Mouse (Mus musculus): ENCODE data around the gene Eif4g1. TPM values are rescaled to one million over a fixed set of nuclear protein-coding genes. Genes with fewer than 3 reads are reported as not detected.

The Eif4g1 gene
- polyA plus RNA-seq, 1 experiment from 2014 or later: 146 TPM

DNA sequence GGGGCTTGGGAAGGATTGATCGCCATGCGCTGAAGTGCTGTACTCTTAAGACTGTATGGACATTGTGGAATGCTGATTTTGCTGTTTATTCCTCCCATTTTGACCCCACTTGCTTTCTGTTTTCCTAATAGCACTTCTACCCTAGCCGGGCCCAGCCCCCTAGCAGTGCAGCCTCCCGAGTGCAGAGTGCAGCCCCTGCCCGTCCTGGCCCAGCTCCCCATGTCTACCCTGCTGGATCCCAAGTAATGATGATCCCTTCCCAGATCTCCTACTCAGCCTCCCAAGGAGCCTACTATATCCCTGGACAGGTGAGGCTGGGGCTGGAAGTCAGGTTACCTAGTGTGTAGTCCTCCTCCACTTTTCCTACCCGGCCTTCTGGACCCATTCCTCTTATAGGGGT, 7.1 kb downstream of the Eif4g1 start:
- Histone ChIP-seq H3K27ac (no peak overlapping the region), H3K4me1 (peaks cover 23% of the 10 kb centered on the region), H3K36me3 (replicated peaks) (peaks cover 34% of the 10 kb centered on the region), H3K27me3 (replicated peaks) (no peaks in the 10 kb centered on the region), H3K4me2 (no peak overlapping the region), H3K4me3 (no peak overlapping the region), H3K9ac (no peak overlapping the region), H3K9me3 (no peaks in the 10 kb centered on the region)
- ATAC-seq (replicated peaks): no peak
- WGBS: 91% methylated on average over 6 of the region's 6 CpGs

DNA sequence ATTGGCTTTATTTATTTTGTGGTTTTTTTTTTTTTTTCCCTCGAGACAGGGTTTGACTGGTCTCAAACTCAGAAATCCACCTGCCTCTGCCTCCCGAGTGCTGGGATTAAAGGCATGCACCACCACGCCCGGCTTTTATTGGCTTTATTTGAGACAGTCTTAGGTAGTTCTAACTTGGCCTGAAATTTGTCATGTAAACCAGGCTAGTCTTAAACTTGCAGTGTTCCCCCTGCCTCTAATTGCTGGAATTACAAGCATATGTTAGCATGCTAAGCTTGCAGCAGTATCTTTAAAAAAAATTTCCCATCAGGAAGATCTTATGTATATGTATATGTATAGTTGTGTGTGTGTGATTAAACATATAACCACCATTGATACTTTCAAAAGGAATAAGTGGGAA, 8.6 kb downstream of the Eif4g1 start:
- peaks cover 49% of the 10 kb centered on the region for H3K36me3 ChIP-seq (replicated peaks)
- no peak overlapping the region for H3K9ac ChIP-seq
- H3K4me2 ChIP-seq: no peak overlapping the region
- no peak overlapping the region for H3K27ac ChIP-seq
- no peak for ATAC-seq (replicated peaks)
- no peaks in the 10 kb centered on the region for H3K9me3 ChIP-seq
- no peak overlapping the region for H3K4me3 ChIP-seq
- peaks cover 23% of the 10 kb centered on the region for H3K4me1 ChIP-seq
- WGBS: 89% methylated on average over 4 of the region's 4 CpGs
- H3K27me3 ChIP-seq (replicated peaks): no peaks in the 10 kb centered on the region

DNA sequence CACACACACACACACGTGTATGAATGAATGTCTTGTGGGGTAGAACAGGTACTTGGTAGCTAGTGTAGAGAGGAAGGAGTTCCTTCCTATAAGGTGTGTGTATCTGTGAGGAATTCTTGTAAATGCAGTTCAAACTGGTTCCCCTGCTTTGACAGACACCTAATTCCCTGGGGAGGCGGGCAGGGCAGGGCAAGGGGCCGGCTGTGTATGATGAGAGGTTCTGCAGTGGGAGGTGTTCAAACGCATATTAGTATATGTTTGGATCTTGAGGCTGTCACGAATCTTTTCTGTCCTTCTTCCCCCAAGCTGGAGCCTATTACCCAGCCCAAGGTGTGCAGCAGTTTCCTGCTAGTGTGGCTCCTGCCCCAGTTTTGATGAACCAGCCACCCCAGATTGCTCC, 9.3 kb downstream of the Eif4g1 start:
- ATAC-seq (replicated peaks): no peak
- Histone ChIP-seq H3K4me2 (no peak overlapping the region), H3K27ac (no peak overlapping the region), H3K9ac (no peak overlapping the region), H3K9me3 (no peaks in the 10 kb centered on the region), H3K36me3 (replicated peaks) (peaks cover 56% of the 10 kb centered on the region), H3K27me3 (replicated peaks) (no peaks in the 10 kb centered on the region), H3K4me1 (peaks cover 19% of the 10 kb centered on the region), H3K4me3 (no peak overlapping the region)
- WGBS: 91% methylated on average over 5 of the region's 5 CpGs

DNA sequence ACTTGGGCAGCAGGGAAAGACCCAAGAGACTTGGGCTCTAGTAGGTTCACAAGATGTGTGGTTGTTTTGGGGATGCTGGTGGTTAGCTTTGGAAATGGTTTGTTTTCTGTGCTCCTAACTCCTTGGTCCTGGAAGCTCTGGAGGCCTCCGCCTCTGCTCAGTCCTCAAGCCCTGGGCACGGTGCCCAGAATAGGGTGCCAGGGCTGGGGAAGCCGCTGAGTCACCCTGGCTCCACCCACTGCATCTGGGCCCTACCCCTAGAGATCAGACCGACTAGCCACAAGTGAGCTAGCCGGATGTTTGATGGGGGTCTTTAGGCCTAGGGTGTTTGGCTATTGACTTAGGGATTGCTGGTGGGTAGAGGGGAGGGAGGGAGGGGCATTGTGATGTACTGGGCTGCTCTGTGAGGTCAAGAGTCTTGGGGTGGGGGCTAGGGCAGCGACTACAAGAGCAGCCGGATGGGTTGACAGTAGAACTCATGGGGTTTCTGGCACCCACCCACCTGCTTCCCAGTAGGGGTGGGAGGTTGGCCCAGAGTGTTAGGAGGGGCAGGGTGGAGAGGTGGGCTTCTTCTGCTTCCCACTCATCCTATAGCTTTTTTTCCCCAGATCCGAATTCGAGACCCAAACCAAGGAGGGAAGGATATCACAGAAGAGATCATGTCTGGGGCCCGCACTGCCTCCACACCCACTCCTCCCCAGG, 10.0 kb downstream of the Eif4g1 start:
- ATAC-seq (replicated peaks): no peak
- H3K9ac ChIP-seq: no peak overlapping the region
- WGBS: 84% methylated on average over 10 of the region's 10 CpGs

DNA sequence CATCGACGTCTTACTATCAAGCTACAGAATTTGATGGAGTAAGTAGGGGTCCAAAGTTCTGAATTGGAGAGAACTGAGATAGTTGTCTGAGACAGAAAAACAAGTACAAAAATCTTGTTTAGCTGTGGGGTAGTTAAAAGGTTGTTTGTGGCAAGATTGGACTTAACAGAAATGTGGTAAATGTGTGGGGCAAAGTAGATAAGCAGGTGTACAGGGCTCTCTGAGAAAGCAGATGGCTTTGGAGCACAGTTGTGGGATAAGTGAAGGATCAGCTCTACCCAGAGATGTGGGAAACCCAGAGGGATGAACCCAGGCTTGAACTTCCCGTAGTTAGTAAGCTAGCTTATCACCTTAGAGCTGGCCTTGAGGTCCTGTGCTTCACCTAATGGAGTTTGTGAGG, 22.7 kb downstream of the Eif4g1 start:
- Histone ChIP-seq H3K4me2 (no peak overlapping the region), H3K4me3 (no peak overlapping the region), H3K27ac (no peak overlapping the region), H3K36me3 (replicated peaks) (peaks cover 46% of the 10 kb centered on the region), H3K4me1 (peaks cover 29% of the 10 kb centered on the region), H3K9me3 (no peaks in the 10 kb centered on the region), H3K27me3 (replicated peaks) (no peaks in the 10 kb centered on the region), H3K9ac (no peak overlapping the region)
- no peak for ATAC-seq (replicated peaks)
- 94% methylated on average over 3 of the region's 3 CpGs for WGBS

More for the DNA sequence above, 10.0 kb downstream of the Eif4g1 start:
- Histone ChIP-seq H3K4me1 (peaks cover 19% of the 10 kb centered on the region), H3K27ac (no peak overlapping the region), H3K9me3 (no peaks in the 10 kb centered on the region), H3K36me3 (replicated peaks) (peaks cover 61% of the 10 kb centered on the region), H3K4me3 (no peak overlapping the region), H3K27me3 (replicated peaks) (no peaks in the 10 kb centered on the region), H3K4me2 (no peak overlapping the region)

DNA sequence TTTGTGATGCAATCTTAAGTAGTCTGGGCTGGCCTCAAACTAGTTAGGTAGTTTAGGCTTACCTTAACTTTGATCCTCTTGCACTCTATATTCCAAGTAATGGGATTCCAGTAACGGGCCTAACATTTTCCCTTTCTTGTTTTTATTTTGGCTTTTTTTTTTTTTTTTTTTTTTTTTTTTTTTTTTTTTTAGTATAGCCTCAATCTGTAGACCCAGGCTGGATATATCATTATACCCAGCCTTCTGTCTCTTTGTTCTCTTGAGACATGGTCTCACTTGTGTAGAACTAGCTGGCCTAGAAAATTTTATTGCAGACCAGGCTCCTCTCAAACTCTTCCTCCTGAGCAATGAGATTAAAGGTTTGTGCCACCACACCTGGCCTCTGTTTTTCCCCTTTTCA, 23.5 kb downstream of the Eif4g1 start:
- Histone ChIP-seq H3K4me3 (no peak overlapping the region), H3K27ac (no peak overlapping the region), H3K36me3 (replicated peaks) (peaks cover 37% of the 10 kb centered on the region), H3K27me3 (replicated peaks) (no peaks in the 10 kb centered on the region), H3K9ac (no peak overlapping the region), H3K9me3 (no peaks in the 10 kb centered on the region), H3K4me1 (peaks cover 36% of the 10 kb centered on the region), H3K4me2 (no peak overlapping the region)
- no peak for ATAC-seq (replicated peaks)
- 88% methylated on average over 1 of the region's 1 CpGs for WGBS

DNA sequence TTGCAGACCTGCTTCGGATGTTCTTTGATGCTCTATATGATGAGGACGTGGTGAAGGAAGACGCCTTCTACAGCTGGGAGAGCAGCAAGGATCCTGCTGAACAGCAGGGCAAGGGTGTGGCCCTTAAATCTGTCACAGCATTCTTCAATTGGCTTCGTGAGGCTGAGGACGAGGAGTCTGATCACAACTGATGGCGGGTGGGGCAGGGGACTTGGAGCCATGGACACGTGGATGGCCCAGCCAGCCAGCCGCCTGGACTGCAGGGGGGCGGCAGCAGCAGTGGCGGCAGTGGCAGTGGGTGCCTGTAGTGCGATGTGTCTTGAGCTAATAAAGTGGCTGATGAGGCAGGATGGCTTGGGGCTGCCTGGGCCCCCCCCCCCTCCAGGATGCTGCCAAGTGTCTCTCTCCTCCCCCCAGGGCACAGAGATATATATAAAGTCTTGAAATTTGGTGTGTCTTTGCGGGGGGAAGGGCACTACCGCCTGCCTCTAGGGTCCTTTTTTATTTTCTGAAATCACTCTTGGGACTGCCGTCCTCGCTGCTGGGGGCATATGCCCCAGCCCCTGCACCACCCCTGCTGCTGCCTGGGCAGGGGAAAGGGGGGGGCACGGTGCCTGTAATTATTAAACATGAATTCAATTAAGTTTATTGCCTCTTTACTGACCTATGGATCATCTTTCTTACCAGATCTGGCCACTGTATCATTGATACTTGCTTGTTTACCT, 24.3 kb downstream of the Eif4g1 start:
- no peak for ATAC-seq (replicated peaks)
- Histone ChIP-seq H3K4me2 (peak overlapping the region; percentile 87), H3K9ac (peak overlapping the region; percentile 85; the same call in 1 of the 2 replicates), H3K4me3 (no peak overlapping the region), H3K36me3 (replicated peaks) (peaks cover 29% of the 10 kb centered on the region), H3K27ac (peak overlapping the region; percentile 98), H3K4me1 (peaks cover 42% of the 10 kb centered on the region), H3K9me3 (no peaks in the 10 kb centered on the region), H3K27me3 (replicated peaks) (no peaks in the 10 kb centered on the region)
- 39% methylated on average over 16 of the region's 16 CpGs for WGBS

DNA sequence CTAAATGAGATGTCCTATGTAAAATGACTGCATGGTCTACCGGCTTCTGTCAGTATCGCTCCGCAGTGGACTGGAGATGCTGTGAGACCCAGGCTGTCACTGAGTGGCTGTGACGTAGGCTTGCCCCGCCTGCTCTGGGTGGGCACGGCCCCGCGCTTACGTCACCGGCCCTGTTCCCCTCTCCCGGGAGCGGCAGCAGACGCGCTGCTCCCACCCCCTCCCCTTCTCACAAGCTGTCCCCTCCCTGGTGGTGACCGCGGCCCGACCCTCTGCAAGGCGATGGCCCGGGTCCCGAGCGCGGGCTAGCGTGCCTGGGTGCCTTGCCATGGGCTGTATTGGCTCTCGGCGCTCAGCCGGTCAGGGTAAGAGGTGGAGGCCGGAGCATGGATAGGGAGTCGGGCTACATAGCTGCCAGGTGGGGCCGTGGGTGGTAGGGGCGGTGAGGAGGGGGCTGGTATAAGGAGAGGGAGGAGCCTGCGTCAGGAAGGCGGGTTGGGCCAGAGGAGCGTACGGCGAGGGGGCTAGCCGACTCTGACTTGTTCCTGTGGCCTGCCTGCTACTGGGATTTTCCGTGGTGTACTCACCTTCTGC, 25.1 kb downstream of the Eif4g1 start, which contains the start of gene Fam131a:
Gene Fam131a (plus strand): TSS at position 131 of the 591 bp plus-strand sequence.
- Histone ChIP-seq H3K27me3 (replicated peaks) (no peaks in the 10 kb centered on the region), H3K4me1 (peaks cover 42% of the 10 kb centered on the region), H3K4me2 (peak within 1 kb of the TSS; percentile 87), H3K36me3 (replicated peaks) (peaks cover 23% of the 10 kb centered on the region), H3K9me3 (no peaks in the 10 kb centered on the region), H3K27ac (peak within 1 kb of the TSS; percentile 98), H3K9ac (peak within 1 kb of the TSS; percentile 85), H3K4me3 (peak within 1 kb of the TSS; percentile 75)
- peak; percentile 95 for ATAC-seq (replicated peaks)
- WGBS: under 1% methylated on average over 37 of the region's 37 CpGs

DNA sequence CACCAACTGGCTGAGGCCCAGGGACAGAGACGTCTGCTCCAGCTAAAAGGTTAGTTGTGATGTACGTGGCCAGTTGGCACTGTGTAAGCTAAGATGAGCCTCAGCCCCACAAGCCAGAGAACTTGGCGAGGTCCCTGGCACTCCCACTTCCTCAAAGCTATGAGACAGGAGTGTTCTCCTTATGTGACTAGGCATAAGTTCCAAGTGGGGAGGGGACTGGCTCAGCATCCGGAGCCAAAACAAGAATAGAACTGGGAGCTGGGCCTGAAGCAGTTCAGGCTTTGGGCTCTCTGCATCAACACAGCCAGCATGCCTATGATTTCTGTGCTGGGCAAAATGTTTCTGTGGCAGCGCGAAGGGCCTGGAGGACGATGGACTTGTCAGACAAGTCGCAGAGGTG, 26.7 kb downstream of the Eif4g1 start:
- Histone ChIP-seq H3K9ac (no peak overlapping the region), H3K27ac (peak overlapping the region; percentile 83), H3K4me3 (no peak overlapping the region), H3K9me3 (no peaks in the 10 kb centered on the region), H3K27me3 (replicated peaks) (no peaks in the 10 kb centered on the region), H3K36me3 (replicated peaks) (peaks cover 9% of the 10 kb centered on the region), H3K4me2 (peak overlapping the region; percentile 87), H3K4me1 (peaks cover 42% of the 10 kb centered on the region)
- WGBS: 77% methylated on average over 8 of the region's 8 CpGs
- no peak for ATAC-seq (replicated peaks)

DNA sequence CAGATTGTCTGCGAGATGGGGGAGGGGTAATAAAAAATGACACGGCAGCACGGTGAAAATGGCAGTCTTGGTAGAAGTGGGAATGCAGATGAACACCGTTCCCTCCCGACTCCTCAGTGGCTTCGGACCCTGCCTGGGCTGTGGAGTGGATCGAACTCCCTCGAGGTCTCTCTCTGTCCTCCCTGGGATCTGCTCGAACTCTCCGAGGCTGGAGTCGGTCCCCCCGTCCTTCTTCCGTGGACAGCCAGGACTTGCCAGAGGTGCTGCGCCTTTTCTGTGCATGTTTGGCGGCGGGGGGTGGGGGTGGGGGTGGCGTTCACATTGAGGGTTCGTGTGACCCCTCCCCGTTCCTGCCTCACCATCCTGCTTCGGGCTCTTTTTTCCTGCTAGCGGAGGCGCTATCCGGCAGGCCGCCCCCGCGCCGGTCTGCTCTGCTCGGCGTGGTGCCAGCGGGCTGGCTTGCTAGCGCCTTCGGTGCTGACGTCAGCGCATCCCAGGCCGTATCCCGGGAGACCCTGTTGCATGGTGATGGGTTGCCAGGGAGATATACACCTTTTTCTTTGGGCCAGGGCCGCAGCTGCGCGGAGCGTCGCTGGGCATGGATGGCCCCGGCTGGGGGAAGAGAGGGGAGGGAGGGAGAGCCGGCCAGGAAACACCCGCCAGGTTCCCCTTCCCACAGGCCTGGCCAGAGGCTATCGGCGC, 27.7 kb downstream of the Eif4g1 start:
- H3K9me3 ChIP-seq: no peaks in the 10 kb centered on the region
- H3K27me3 ChIP-seq (replicated peaks): no peaks in the 10 kb centered on the region
- peak overlapping the region; percentile 53 for H3K9ac ChIP-seq
- H3K36me3 ChIP-seq (replicated peaks): peaks cover 7% of the 10 kb centered on the region
- peak overlapping the region; percentile 46 for H3K4me3 ChIP-seq
- ATAC-seq (replicated peaks): peak; percentile 85
- peaks cover 46% of the 10 kb centered on the region for H3K4me1 ChIP-seq
- H3K4me2 ChIP-seq: peak overlapping the region; percentile 87
- under 1% methylated on average over 46 of the region's 46 CpGs for WGBS
- peak overlapping the region; percentile 83 for H3K27ac ChIP-seq

DNA sequence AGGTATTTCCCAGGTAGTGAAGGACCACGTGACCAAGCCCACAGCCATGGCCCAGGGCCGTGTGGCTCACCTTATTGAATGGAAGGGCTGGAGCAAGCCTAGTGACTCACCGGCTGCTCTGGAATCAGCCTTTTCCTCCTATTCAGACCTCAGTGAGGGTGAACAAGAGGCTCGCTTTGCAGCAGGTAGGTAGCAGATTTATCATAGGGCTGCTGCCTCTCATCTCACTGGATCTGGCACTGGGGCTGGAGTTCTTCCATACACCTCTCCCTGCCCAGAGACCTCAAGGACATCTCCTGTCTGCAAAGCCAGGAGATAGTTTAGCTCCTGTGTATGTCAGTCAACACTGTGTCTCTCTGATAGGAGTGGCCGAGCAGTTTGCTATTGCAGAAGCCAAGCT, 31.2 kb downstream of the Eif4g1 start:
- Histone ChIP-seq H3K4me2 (no peak overlapping the region), H3K36me3 (replicated peaks) (peaks cover 10% of the 10 kb centered on the region), H3K27ac (no peak overlapping the region), H3K9me3 (no peaks in the 10 kb centered on the region), H3K4me3 (no peak overlapping the region), H3K9ac (no peak overlapping the region), H3K4me1 (peaks cover 45% of the 10 kb centered on the region), H3K27me3 (replicated peaks) (no peaks in the 10 kb centered on the region)
- ATAC-seq (replicated peaks): no peak
- 88% methylated on average over 5 of the region's 5 CpGs for WGBS

DNA sequence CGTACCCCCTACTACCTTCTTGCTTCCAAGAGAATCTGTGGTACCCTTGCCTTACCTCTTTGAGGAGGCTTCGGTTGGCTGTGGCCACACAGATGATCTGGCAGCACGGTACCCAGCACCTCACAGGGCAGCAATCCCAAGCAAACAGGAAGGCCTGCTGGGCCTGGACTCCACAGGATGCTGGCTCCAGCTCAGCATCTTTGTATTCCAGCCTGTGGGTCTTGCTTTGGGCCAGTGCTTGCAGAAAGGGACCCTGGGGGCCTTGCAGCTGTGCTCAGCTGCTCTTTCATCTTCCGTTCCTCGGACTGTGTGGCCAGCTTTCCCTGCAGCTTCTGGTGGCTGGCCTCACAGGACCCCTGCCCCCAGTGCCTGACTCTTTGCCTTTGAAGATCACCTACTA, 31.9 kb downstream of the Eif4g1 start:
- no peak for ATAC-seq (replicated peaks)
- H3K4me2 ChIP-seq: no peak overlapping the region
- H3K36me3 ChIP-seq (replicated peaks): peaks cover 10% of the 10 kb centered on the region
- 0 out of 2 replicates have a peak overlapping the region, but pooled peaks have one; percentile 9 for H3K27ac ChIP-seq
- H3K4me1 ChIP-seq: peaks cover 39% of the 10 kb centered on the region
- no peaks in the 10 kb centered on the region for H3K9me3 ChIP-seq
- 36% methylated on average over 5 of the region's 5 CpGs for WGBS
- no peaks in the 10 kb centered on the region for H3K27me3 ChIP-seq (replicated peaks)
- no peak overlapping the region for H3K9ac ChIP-seq
- H3K4me3 ChIP-seq: no peak overlapping the region

Data from midbrain, embryonic 15.5 days (tissue).